Mouse (Mus musculus) forebrain, embryonic 11.5 days (tissue): ENCODE measurements around the gene Ppp1r12b. TPM values are rescaled to one million over a fixed set of nuclear protein-coding genes. Genes with fewer than 3 reads are reported as not detected.

Experiments
- ATAC-seq: fragments of 200-750 bp; cut with Nextera tagmentation; replicated peaks from 2 replicates; pipeline ENCODE4 v1.8.0; 2017; ENCODE audit warnings: moderate TSS enrichment; ENCODE audit not compliant: low FRiP score
- DNase-seq: peaks from one replicate; pipeline ENCODE4 v3.0.0-alpha.2; 2017; ENCODE audit warnings: low spot score
- H3K27ac ChIP-seq: fragments of 300-500 bp; sonication (generic); 2 replicates; pipeline ENCODE4 v1.5.1; 2014; ENCODE audit warnings: low read depth, low read length
- H3K27me3 ChIP-seq: fragments of 300-500 bp; sonication (generic); 2 replicates; pipeline ENCODE4 v1.6.1; 2014; ENCODE audit warnings: mild to moderate bottlenecking, low read length, mixed read lengths; ENCODE audit not compliant: control insufficient read depth, insufficient read depth
- H3K36me3 ChIP-seq: fragments of 300-500 bp; sonication (generic); 2 replicates; pipeline ENCODE4 v1.6.1; 2014; ENCODE audit warnings: mild to moderate bottlenecking, low read length, moderate library complexity, mixed read lengths; ENCODE audit not compliant: control insufficient read depth, insufficient read depth
- H3K4me1 ChIP-seq: fragments of 300-500 bp; sonication (generic); replicated peaks from 2 replicates; pipeline ENCODE4 v1.6.1; 2014; ENCODE audit warnings: low read length, mixed read lengths; ENCODE audit not compliant: control insufficient read depth, insufficient read depth
- H3K4me2 ChIP-seq: fragments of 300-500 bp; sonication (generic); 2 replicates; pipeline ENCODE4 v1.6.1; 2014; ENCODE audit warnings: low read depth, mild to moderate bottlenecking, low read length, moderate library complexity, mixed read lengths; ENCODE audit not compliant: severe bottlenecking
- H3K4me3 ChIP-seq: fragments of 300-500 bp; sonication (generic); 2 replicates; pipeline ENCODE4 v1.5.1; 2014; ENCODE audit warnings: low read depth, low read length
- H3K9ac ChIP-seq: fragments of 300-500 bp; sonication (generic); 2 replicates; pipeline ENCODE4 v1.6.1; 2014; ENCODE audit warnings: low read length
- H3K9me3 ChIP-seq: fragments of 300-500 bp; sonication (generic); 2 replicates; pipeline ENCODE4 v1.6.1; 2016; ENCODE audit warnings: low read length, mixed read lengths; ENCODE audit not compliant: control insufficient read depth
- WGBS: fragments of 180-500 bp; shearing (Covaris S2); extraction: QIAGEN DNeasy Blood & Tissue Kit; methylation state at CpG from one replicate; pipeline ENCODE4 v1.1.7; 2014; 5-methylcytosine and 5-hydroxymethylcytosine counted together
- polyA plus RNA-seq: library from polyadenylated mRNA; unstranded; fragments of >200 nt; fragmentation: Nextera tagmentation; extraction: Ambion mirVana; gene quantifications from 2 replicates; pipeline ENCODE4 v1.2.1, GENCODE M21; 2014

The Ppp1r12b gene
- polyA plus RNA-seq, 1 experiment from 2014 or later: 12.2 TPM

DNA sequence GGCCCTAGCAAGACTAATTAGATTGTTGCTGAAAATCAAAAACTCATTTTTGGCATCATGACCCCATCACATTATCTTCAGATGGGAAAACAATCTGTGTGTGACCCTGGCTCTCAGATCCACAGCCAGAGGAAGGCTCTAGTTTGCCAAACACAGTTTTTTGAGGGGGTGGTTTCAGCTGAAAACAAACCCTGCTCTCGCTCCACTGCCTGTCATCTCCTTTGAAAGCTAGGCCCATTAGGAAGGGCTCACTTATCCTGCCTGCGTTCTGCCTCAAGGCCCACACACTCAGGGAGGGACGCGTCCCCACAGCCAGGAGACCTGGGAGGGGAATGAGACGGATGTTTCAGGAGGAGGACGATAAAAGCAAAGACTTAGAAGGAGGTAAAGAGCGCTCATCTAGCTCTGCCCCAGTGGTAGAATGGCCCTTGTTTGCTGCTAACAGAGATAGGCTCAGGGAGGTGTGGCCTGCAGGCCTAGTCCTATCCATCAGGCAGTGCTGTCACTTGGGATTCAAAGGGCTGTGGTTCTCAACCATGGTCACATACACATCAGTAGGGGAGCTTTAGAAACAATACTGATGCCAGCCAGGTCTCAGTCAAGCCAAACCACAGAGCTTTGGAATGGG lies 190.8 kb downstream of the Ppp1r12b start:
- WGBS: 64% methylated on average over 7 of the region's 7 CpGs
- Histone ChIP-seq H3K27ac (no peak overlapping the region), H3K9me3 (no peaks in the 10 kb centered on the region), H3K27me3 (no peaks in the 10 kb centered on the region), H3K9ac (no peak overlapping the region), H3K4me1 (no peaks in the 10 kb centered on the region), H3K4me2 (no peak overlapping the region), H3K36me3 (no peaks in the 10 kb centered on the region), H3K4me3 (no peak overlapping the region)
- no peak for DNase-seq
- ATAC-seq: no peak

DNA sequence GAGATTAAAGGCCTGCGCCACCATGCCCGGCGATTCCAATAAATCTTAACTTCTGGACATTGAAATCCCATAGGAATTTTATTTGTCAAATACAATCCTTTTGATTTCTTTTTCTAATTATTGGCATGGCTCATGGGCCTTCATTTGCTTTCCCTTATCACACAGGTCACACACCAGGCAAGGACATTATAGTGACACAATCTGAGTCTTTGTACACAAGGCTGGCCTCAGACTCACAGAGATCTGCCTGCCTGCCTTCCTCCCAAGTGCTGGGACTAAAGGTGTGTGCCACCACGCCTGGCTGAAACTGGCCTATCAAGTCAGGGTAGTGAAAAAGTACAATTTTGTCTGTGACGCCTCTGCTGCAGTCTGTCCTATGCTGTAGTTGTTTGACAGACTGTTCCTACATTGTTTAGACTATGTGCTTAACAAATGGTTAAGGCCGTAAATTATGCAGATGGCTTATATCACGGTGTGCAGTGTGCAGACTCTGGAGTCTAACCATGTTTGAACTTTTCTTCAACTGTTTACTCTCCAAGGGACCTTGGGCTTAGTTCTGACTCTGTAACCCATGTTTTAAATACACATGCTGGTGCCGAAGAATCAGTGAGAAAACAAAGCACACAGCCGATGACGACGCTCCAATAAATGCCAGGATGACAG lies 191.8 kb downstream of the Ppp1r12b start:
- ATAC-seq (no peak), DNase-seq (no peak)
- Histone ChIP-seq H3K9ac (no peak overlapping the region), H3K9me3 (no peaks in the 10 kb centered on the region), H3K27ac (no peak overlapping the region), H3K4me3 (no peak overlapping the region), H3K27me3 (no peaks in the 10 kb centered on the region), H3K4me2 (no peak overlapping the region), H3K36me3 (no peaks in the 10 kb centered on the region), H3K4me1 (no peaks in the 10 kb centered on the region)
- 91% methylated on average over 11 of the region's 11 CpGs for WGBS

DNA sequence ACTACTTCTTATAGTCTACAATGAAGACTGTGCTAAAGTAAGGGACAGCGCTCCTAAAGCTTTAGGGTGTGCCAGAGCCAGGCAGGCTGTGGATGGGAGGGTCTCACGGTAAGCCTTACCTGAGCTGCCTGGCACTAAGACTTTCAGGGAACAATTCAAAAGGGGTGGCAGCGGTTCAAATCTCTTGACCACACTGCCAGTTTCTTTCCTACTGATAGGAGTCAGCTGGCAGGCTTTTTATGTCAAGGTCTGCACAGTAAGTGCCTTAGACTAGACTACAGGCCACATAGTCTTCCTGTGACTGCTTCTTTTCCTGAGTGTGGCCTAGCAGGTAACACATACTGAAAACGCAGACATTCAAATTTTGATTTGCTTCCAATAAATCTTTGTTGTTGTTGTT lies 192.5 kb downstream of the Ppp1r12b start:
- no peak for DNase-seq

GRCm38 (mm10) chr1:134761534-134761933 lies 194.2 kb downstream of the Ppp1r12b start:
- H3K9ac ChIP-seq: no peak overlapping the region
- H3K9me3 ChIP-seq: no peaks in the 10 kb centered on the region
- no peaks in the 10 kb centered on the region for H3K27me3 ChIP-seq
- H3K4me2 ChIP-seq: no peak overlapping the region
- DNase-seq (no peak), ATAC-seq (no peak)
- no peak overlapping the region for H3K27ac ChIP-seq
- H3K4me1 ChIP-seq: no peaks in the 10 kb centered on the region
- H3K4me3 ChIP-seq: no peak overlapping the region
- 94% methylated on average over 7 of the region's 7 CpGs for WGBS
- no peaks in the 10 kb centered on the region for H3K36me3 ChIP-seq

More for the DNA sequence above, 192.5 kb downstream of the Ppp1r12b start:
- Histone ChIP-seq H3K27me3 (no peaks in the 10 kb centered on the region), H3K4me1 (no peaks in the 10 kb centered on the region), H3K4me2 (no peak overlapping the region), H3K9me3 (no peaks in the 10 kb centered on the region), H3K4me3 (no peak overlapping the region), H3K9ac (no peak overlapping the region), H3K27ac (no peak overlapping the region), H3K36me3 (no peaks in the 10 kb centered on the region)
- WGBS: over 99% methylated on average over 4 of the region's 4 CpGs
- ATAC-seq: no peak

GRCm38 (mm10) chr1:134760642-134761041 lies 195.1 kb downstream of the Ppp1r12b start:
- no peaks in the 10 kb centered on the region for H3K9me3 ChIP-seq
- H3K4me1 ChIP-seq: no peaks in the 10 kb centered on the region
- DNase-seq: no peak
- H3K9ac ChIP-seq: no peak overlapping the region
- no peak overlapping the region for H3K4me2 ChIP-seq
- H3K27ac ChIP-seq: no peak overlapping the region
- 84% methylated on average over 5 of the region's 5 CpGs for WGBS
- no peak overlapping the region for H3K4me3 ChIP-seq
- no peaks in the 10 kb centered on the region for H3K36me3 ChIP-seq
- no peak for ATAC-seq
- H3K27me3 ChIP-seq: no peaks in the 10 kb centered on the region

GRCm38 (mm10) chr1:134759133-134759532 lies 196.6 kb downstream of the Ppp1r12b start:
- ATAC-seq (no peak), DNase-seq (no peak)
- Histone ChIP-seq H3K4me3 (no peak overlapping the region), H3K27ac (no peak overlapping the region), H3K36me3 (no peaks in the 10 kb centered on the region), H3K4me1 (no peaks in the 10 kb centered on the region), H3K27me3 (no peaks in the 10 kb centered on the region), H3K4me2 (no peak overlapping the region), H3K9ac (no peak overlapping the region), H3K9me3 (no peaks in the 10 kb centered on the region)
- 84% methylated on average over 6 of the region's 6 CpGs for WGBS

DNA sequence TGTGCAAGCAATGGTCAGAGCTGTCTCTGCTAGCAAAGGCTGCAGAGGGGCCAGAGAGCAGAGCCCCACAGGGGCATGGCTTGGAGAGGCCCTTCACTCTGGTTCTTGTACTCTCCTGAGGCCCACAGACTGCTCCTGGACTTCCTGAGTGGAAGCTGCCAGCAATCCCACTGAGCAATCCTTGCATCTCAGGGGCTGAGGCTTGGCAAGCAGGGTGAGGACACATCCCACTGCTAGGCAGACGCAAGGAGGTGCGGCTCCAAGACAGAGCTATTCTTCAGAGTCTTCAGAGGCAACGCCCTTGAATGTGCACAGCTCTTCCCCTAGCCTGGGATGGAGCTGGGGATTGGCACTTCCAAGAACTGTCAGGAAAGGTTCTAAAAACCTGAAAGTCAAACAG lies 198.5 kb downstream of the Ppp1r12b start:
- H3K4me1 ChIP-seq: no peaks in the 10 kb centered on the region
- 91% methylated on average over 3 of the region's 3 CpGs for WGBS
- no peak for ATAC-seq
- H3K9ac ChIP-seq: no peak overlapping the region
- no peak overlapping the region for H3K4me3 ChIP-seq
- DNase-seq: no peak
- H3K27ac ChIP-seq: no peak overlapping the region
- H3K9me3 ChIP-seq: no peaks in the 10 kb centered on the region
- no peaks in the 10 kb centered on the region for H3K27me3 ChIP-seq
- no peaks in the 10 kb centered on the region for H3K36me3 ChIP-seq
- H3K4me2 ChIP-seq: no peak overlapping the region

- ATAC-seq (no peak), DNase-seq (no peak)
- Histone ChIP-seq H3K4me1 (no peaks in the 10 kb centered on the region), H3K4me3 (no peak overlapping the region), H3K9me3 (no peaks in the 10 kb centered on the region), H3K9ac (0 out of 2 replicates have a peak overlapping the region, but pooled peaks have one; percentile 16), H3K36me3 (no peaks in the 10 kb centered on the region), H3K27ac (no peak overlapping the region), H3K27me3 (no peaks in the 10 kb centered on the region), H3K4me2 (no peak overlapping the region)
- 72% methylated on average over 10 of the region's 10 CpGs for WGBS
Measured at GRCm38 (mm10) chr1:134756190-134756873, 199.4 kb downstream of the Ppp1r12b start.
